Mouse (Mus musculus) olfactory bulb, adult 2 months (tissue): ENCODE results near the gene Celf2. TPM values are rescaled to one million over a fixed set of nuclear protein-coding genes. Genes with fewer than 3 reads are reported as not detected.

ENCODE experiments used
- H3K27ac ChIP-seq: fragments of 200-500 bp; 2 replicates; pipeline ENCODE4 v1.5.1; 2012; ENCODE audit warnings: low read depth, low read length; ENCODE audit not compliant: insufficient read depth
- H3K4me1 ChIP-seq: fragments of 200-500 bp; 2 replicates; pipeline ENCODE4 v1.6.1; 2012; ENCODE audit warnings: low read length; ENCODE audit not compliant: control insufficient read depth, insufficient read depth
- H3K4me3 ChIP-seq: fragments of 200-500 bp; 2 replicates; pipeline ENCODE4 v1.5.1; 2012; ENCODE audit warnings: mild to moderate bottlenecking, low read depth, low read length, moderate library complexity; ENCODE audit not compliant: insufficient read depth
- CTCF ChIP-seq: fragments of 200-500 bp; IDR thresholded peaks from 2 replicates; pipeline ENCODE4 v1.5.1; 2012; ENCODE audit warnings: low read depth, mild to moderate bottlenecking, low read length, moderate library complexity; ENCODE audit not compliant: insufficient read depth
- POLR2A ChIP-seq: fragments of 200-500 bp; IDR thresholded peaks from 2 replicates; pipeline ENCODE4 v1.6.1; 2012; ENCODE audit warnings: mild to moderate bottlenecking, low read depth, low read length, moderate library complexity; ENCODE audit not compliant: insufficient read depth
- WGBS: fragments of 180-500 bp; shearing (Covaris S2); methylation state at CpG from one replicate; pipeline ENCODE4 v1.1.7; 2018; 5-methylcytosine and 5-hydroxymethylcytosine counted together
- polyA plus RNA-seq: library from polyadenylated mRNA; stranded (reverse); fragments of >200 nt; gene quantifications from 2 replicates; pipeline ENCODE4 v1.2.4, GENCODE M21; 2012; ENCODE audit warnings: low replicate concordance; ENCODE audit not compliant: missing spikeins, insufficient read depth, insufficient read length

Celf2 gene
- polyA plus RNA-seq, 1 experiment, result 447 TPM

GRCm38 (mm10) chr2:7051090-7051489, 458.3 kb downstream of the Celf2 start:
- H3K4me3 ChIP-seq, result no peak overlapping the region
- H3K4me1 ChIP-seq, result no peaks in the 10 kb centered on the region
- no peak for TF ChIP-seq CTCF
- no peak for TF ChIP-seq POLR2A
- 53% methylated on average over 5 of the region's 5 CpGs for WGBS
- 0 out of 2 replicates have a peak overlapping the region, but pooled peaks have one; percentile 13 for H3K27ac ChIP-seq

- TF ChIP-seq CTCF (no peak), POLR2A (no peak)
- Histone ChIP-seq H3K4me3 (no peak overlapping the region), H3K4me1 (peaks cover 2% of the 10 kb centered on the region; the same call in 1 of the 2 replicates), H3K27ac (no peak overlapping the region)
- WGBS, result 23% methylated on average over 1 of the region's 1 CpGs
Observed at GRCm38 (mm10) chr2:7046155-7046554, 463.2 kb downstream of the Celf2 start.

- Histone ChIP-seq H3K4me1 (peaks cover 2% of the 10 kb centered on the region; the same call in 1 of the 2 replicates), H3K4me3 (no peak overlapping the region), H3K27ac (no peak overlapping the region)
- WGBS, result 25% methylated on average over 4 of the region's 4 CpGs
- no peak for TF ChIP-seq CTCF
- TF ChIP-seq POLR2A, result no peak
Observed at GRCm38 (mm10) chr2:7045531-7045930, 463.8 kb downstream of the Celf2 start.

GRCm38 (mm10) chr2:7043770-7044459, 465.4 kb downstream of the Celf2 start:
- Histone ChIP-seq H3K27ac (no peak overlapping the region), H3K4me3 (no peak overlapping the region), H3K4me1 (peaks cover 2% of the 10 kb centered on the region; the same call in 1 of the 2 replicates)
- TF ChIP-seq CTCF, result no peak
- TF ChIP-seq POLR2A, result no peak
- 41% methylated on average over 6 of the region's 6 CpGs for WGBS

- no peak overlapping the region for H3K27ac ChIP-seq
- H3K4me1 ChIP-seq, result peaks cover 2% of the 10 kb centered on the region; the same call in 1 of the 2 replicates
- no peak for TF ChIP-seq POLR2A
- TF ChIP-seq CTCF, result no peak
- H3K4me3 ChIP-seq, result no peak overlapping the region
- WGBS, result 71% methylated on average over 1 of the region's 1 CpGs
Observed at GRCm38 (mm10) chr2:7040940-7041339, 468.4 kb downstream of the Celf2 start.

GRCm38 (mm10) chr2:7038991-7039390, 470.4 kb downstream of the Celf2 start:
- WGBS, result 92% methylated on average over 4 of the region's 4 CpGs
- TF ChIP-seq CTCF (no peak), POLR2A (no peak)
- no peak overlapping the region for H3K27ac ChIP-seq

GRCm38 (mm10) chr2:7031389-7031788, 478.0 kb downstream of the Celf2 start:
- Histone ChIP-seq H3K4me1 (no peaks in the 10 kb centered on the region), H3K27ac (no peak overlapping the region), H3K4me3 (no peak overlapping the region)
- TF ChIP-seq POLR2A (no peak), CTCF (no peak)
- WGBS, result 81% methylated on average over 1 of the region's 1 CpGs

More at GRCm38 (mm10) chr2:7038991-7039390, 470.4 kb downstream of the Celf2 start:
- peaks cover 2% of the 10 kb centered on the region; the same call in 1 of the 2 replicates for H3K4me1 ChIP-seq
- H3K4me3 ChIP-seq, result no peak overlapping the region

GRCm38 (mm10) chr2:7026737-7027136, 482.6 kb downstream of the Celf2 start:
- TF ChIP-seq POLR2A (no peak), CTCF (no peak)
- 98% methylated on average over 1 of the region's 1 CpGs for whole genome bisulfite sequencing
- Histone ChIP-seq H3K27ac (no peak overlapping the region), H3K4me3 (no peak overlapping the region), H3K4me1 (peaks cover 2% of the 10 kb centered on the region; the same call in 1 of the 2 replicates)

GRCm38 (mm10) chr2:7025594-7025993, 483.8 kb downstream of the Celf2 start:
- no peak overlapping the region for H3K27ac ChIP-seq
- H3K4me1 ChIP-seq, result peaks cover 2% of the 10 kb centered on the region; the same call in 1 of the 2 replicates
- 70% methylated on average over 5 of the region's 5 CpGs for whole genome bisulfite sequencing
- no peak overlapping the region for H3K4me3 ChIP-seq
- TF ChIP-seq POLR2A, result no peak
- TF ChIP-seq CTCF, result no peak

- TF ChIP-seq CTCF (no peak), POLR2A (no peak)
- 31% methylated on average over 3 of the region's 3 CpGs for WGBS
- no peak overlapping the region for H3K4me3 ChIP-seq
- H3K27ac ChIP-seq, result 0 out of 2 replicates have a peak overlapping the region, but pooled peaks have one; percentile 12
- peaks cover 2% of the 10 kb centered on the region; the same call in 1 of the 2 replicates for H3K4me1 ChIP-seq
Observed at GRCm38 (mm10) chr2:7022184-7022583, 487.2 kb downstream of the Celf2 start.
